Mouse (Mus musculus) midbrain, embryonic 11.5 days (tissue): Measurements from ENCODE around the gene Btbd1. TPM values are rescaled to one million over a fixed set of nuclear protein-coding genes. Genes with fewer than 3 reads are reported as not detected.

Experiments
- ATAC-seq: fragments of 200-750 bp; cut with Nextera tagmentation; 2 replicates; pipeline ENCODE4 v1.8.0; 2017; ENCODE audit warnings: moderate TSS enrichment, moderate library complexity; ENCODE audit not compliant: low FRiP score
- DNase-seq: peaks from one replicate; pipeline ENCODE4 v3.0.0; 2015; ENCODE audit warnings: low spot score; ENCODE audit errors: missing footprints
- H3K27ac ChIP-seq: fragments of 300-500 bp; sonication (generic); 2 replicates; pipeline ENCODE4 v1.5.1; 2014; ENCODE audit warnings: low read depth, low read length
- H3K27me3 ChIP-seq: fragments of 300-500 bp; sonication (generic); 2 replicates; pipeline ENCODE4 v1.6.1; 2014; ENCODE audit warnings: mild to moderate bottlenecking, low read length, moderate library complexity, mixed read lengths; ENCODE audit not compliant: control insufficient read depth, insufficient read depth
- H3K36me3 ChIP-seq: fragments of 300-500 bp; sonication (generic); 2 replicates; pipeline ENCODE4 v1.6.1; 2014; ENCODE audit warnings: mild to moderate bottlenecking, low read length, moderate library complexity, mixed read lengths; ENCODE audit not compliant: control insufficient read depth, insufficient read depth
- H3K4me1 ChIP-seq: fragments of 300-500 bp; sonication (generic); 2 replicates; pipeline ENCODE4 v1.6.1; 2014; ENCODE audit warnings: low read length; ENCODE audit not compliant: control insufficient read depth, insufficient read depth
- H3K4me2 ChIP-seq: fragments of 300-500 bp; sonication (generic); 2 replicates; pipeline ENCODE4 v1.6.1; 2014; ENCODE audit warnings: mild to moderate bottlenecking, moderate library complexity
- H3K4me3 ChIP-seq: fragments of 300-500 bp; sonication (generic); 2 replicates; pipeline ENCODE4 v1.5.1; 2014; ENCODE audit warnings: low read depth, low read length
- H3K9ac ChIP-seq: fragments of 300-500 bp; sonication (generic); 2 replicates; pipeline ENCODE4 v1.6.1; 2014; ENCODE audit warnings: low read length
- H3K9me3 ChIP-seq: fragments of 300-500 bp; sonication (generic); 2 replicates; pipeline ENCODE4 v1.6.1; 2016; ENCODE audit warnings: low read length; ENCODE audit not compliant: control insufficient read depth
- WGBS: fragments of 180-500 bp; shearing (Covaris S2); extraction: QIAGEN DNeasy Blood & Tissue Kit; methylation state at CpG from one replicate; pipeline ENCODE4 v1.1.7; 2014; 5-methylcytosine and 5-hydroxymethylcytosine counted together
- polyA plus RNA-seq: library from polyadenylated mRNA; unstranded; fragments of >200 nt; fragmentation: Nextera tagmentation; extraction: Ambion mirVana; gene quantifications from 2 replicates; pipeline ENCODE4 v1.2.1, GENCODE M21; 2014

The Btbd1 gene
- polyA plus RNA-seq: 102 and 106 TPM in 2 replicates

- Histone ChIP-seq H3K4me3 (peak within 1 kb of the TSS; percentile 77), H3K4me2 (peak within 1 kb of the TSS; percentile 54), H3K4me1 (peaks cover 17% of the 10 kb centered on the region), H3K9me3 (no peaks in the 10 kb centered on the region), H3K36me3 (no peaks in the 10 kb centered on the region), H3K9ac (peak within 1 kb of the TSS; percentile 83), H3K27me3 (no peaks in the 10 kb centered on the region), H3K27ac (peak within 1 kb of the TSS; percentile 90)
- DNase-seq (peak; percentile 99), ATAC-seq (peak; percentile 94)
- under 1% methylated on average over 33 of the region's 58 CpGs for WGBS
Measured at GRCm38 (mm10) chr7:81829379-81829894, at the start of gene Btbd1. Gene Btbd1, minus strand, starts transcription at chr7:81829431.

GRCm38 (mm10) chr7:81875372-81875771 lies 46.1 kb upstream of the Btbd1 start:
- no peaks in the 10 kb centered on the region for H3K36me3 ChIP-seq

GRCm38 (mm10) chr7:81874636-81875035 lies 45.4 kb upstream of the Btbd1 start:
- Histone ChIP-seq H3K9me3 (no peaks in the 10 kb centered on the region), H3K36me3 (no peaks in the 10 kb centered on the region), H3K4me1 (no peaks in the 10 kb centered on the region), H3K27ac (no peak overlapping the region), H3K4me2 (no peak overlapping the region), H3K27me3 (no peaks in the 10 kb centered on the region), H3K4me3 (no peak overlapping the region), H3K9ac (no peak overlapping the region)
- ATAC-seq (no peak), DNase-seq (no peak)
- 88% methylated on average over 6 of the region's 6 CpGs for WGBS

More at GRCm38 (mm10) chr7:81875372-81875771, 46.1 kb upstream of the Btbd1 start:
- ATAC-seq (no peak), DNase-seq (no peak)
- no peaks in the 10 kb centered on the region for H3K4me1 ChIP-seq
- H3K9me3 ChIP-seq: no peaks in the 10 kb centered on the region
- no peak overlapping the region for H3K27ac ChIP-seq
- H3K4me3 ChIP-seq: no peak overlapping the region
- whole genome bisulfite sequencing: 94% methylated on average over 9 of the region's 9 CpGs
- no peak overlapping the region for H3K4me2 ChIP-seq
- no peaks in the 10 kb centered on the region for H3K27me3 ChIP-seq
- H3K9ac ChIP-seq: no peak overlapping the region

GRCm38 (mm10) chr7:81873807-81874206 lies 44.6 kb upstream of the Btbd1 start:
- no peaks in the 10 kb centered on the region for H3K36me3 ChIP-seq
- DNase-seq: no peak
- H3K27ac ChIP-seq: no peak overlapping the region
- no peaks in the 10 kb centered on the region for H3K27me3 ChIP-seq
- H3K9ac ChIP-seq: no peak overlapping the region
- WGBS: 52% methylated on average over 1 of the region's 1 CpGs
- H3K9me3 ChIP-seq: no peaks in the 10 kb centered on the region
- no peak overlapping the region for H3K4me3 ChIP-seq
- H3K4me2 ChIP-seq: no peak overlapping the region
- no peaks in the 10 kb centered on the region for H3K4me1 ChIP-seq
- no peak for ATAC-seq

GRCm38 (mm10) chr7:81872493-81873013 lies 43.3 kb upstream of the Btbd1 start:
- DNase-seq (no peak), ATAC-seq (0 out of 2 replicates have a peak, but pooled peaks have one; percentile 19)
- Histone ChIP-seq H3K4me3 (no peak overlapping the region), H3K36me3 (no peaks in the 10 kb centered on the region), H3K9ac (no peak overlapping the region), H3K9me3 (no peaks in the 10 kb centered on the region), H3K4me2 (no peak overlapping the region), H3K27me3 (no peaks in the 10 kb centered on the region), H3K4me1 (no peaks in the 10 kb centered on the region), H3K27ac (no peak overlapping the region)
- WGBS: 76% methylated on average over 13 of the region's 13 CpGs

- H3K27ac ChIP-seq: no peak overlapping the region
- H3K4me3 ChIP-seq: no peak overlapping the region
- H3K36me3 ChIP-seq: no peaks in the 10 kb centered on the region
- H3K9ac ChIP-seq: no peak overlapping the region
- WGBS: 28% methylated on average over 6 of the region's 6 CpGs
- H3K9me3 ChIP-seq: no peaks in the 10 kb centered on the region
- no peaks in the 10 kb centered on the region for H3K4me1 ChIP-seq
- DNase-seq: peak; percentile 97
- ATAC-seq: peak; percentile 75; the same call in 1 of the 2 replicates
- H3K27me3 ChIP-seq: no peaks in the 10 kb centered on the region
- no peak overlapping the region for H3K4me2 ChIP-seq
Measured at GRCm38 (mm10) chr7:81868158-81868557, 38.9 kb upstream of the Btbd1 start.

GRCm38 (mm10) chr7:81867231-81867930 lies 38.1 kb upstream of the Btbd1 start:
- no peaks in the 10 kb centered on the region for H3K27me3 ChIP-seq
- DNase-seq (no peak), ATAC-seq (no peak)

GRCm38 (mm10) chr7:81865937-81866336 lies 36.7 kb upstream of the Btbd1 start:
- Histone ChIP-seq H3K9ac (no peak overlapping the region), H3K4me2 (no peak overlapping the region)

More at GRCm38 (mm10) chr7:81867231-81867930, 38.1 kb upstream of the Btbd1 start:
- no peak overlapping the region for H3K4me2 ChIP-seq
- H3K9me3 ChIP-seq: no peaks in the 10 kb centered on the region
- H3K4me1 ChIP-seq: no peaks in the 10 kb centered on the region
- no peak overlapping the region for H3K27ac ChIP-seq
- no peaks in the 10 kb centered on the region for H3K36me3 ChIP-seq
- WGBS: 91% methylated on average over 9 of the region's 9 CpGs
- H3K4me3 ChIP-seq: no peak overlapping the region
- no peak overlapping the region for H3K9ac ChIP-seq

GRCm38 (mm10) chr7:81864552-81864951 lies 35.3 kb upstream of the Btbd1 start:
- Histone ChIP-seq H3K27me3 (no peaks in the 10 kb centered on the region), H3K27ac (no peak overlapping the region), H3K36me3 (no peaks in the 10 kb centered on the region), H3K9me3 (no peaks in the 10 kb centered on the region), H3K4me1 (no peaks in the 10 kb centered on the region), H3K9ac (no peak overlapping the region), H3K4me2 (no peak overlapping the region), H3K4me3 (no peak overlapping the region)
- no peak for ATAC-seq
- 87% methylated on average over 6 of the region's 6 CpGs for WGBS
- no peak for DNase-seq

More at GRCm38 (mm10) chr7:81865937-81866336, 36.7 kb upstream of the Btbd1 start:
- Histone ChIP-seq H3K4me1 (no peaks in the 10 kb centered on the region), H3K36me3 (no peaks in the 10 kb centered on the region), H3K27me3 (no peaks in the 10 kb centered on the region), H3K27ac (no peak overlapping the region), H3K4me3 (no peak overlapping the region), H3K9me3 (no peaks in the 10 kb centered on the region)
- WGBS: 93% methylated on average over 6 of the region's 6 CpGs
- no peak for DNase-seq
- no peak for ATAC-seq
